Mouse (Mus musculus) liver, embryonic 14.5 days (tissue): Measurements from ENCODE around the gene Gpr176.

Experiments used
- CTCF ChIP-seq: IDR thresholded peaks from 2 replicates; pipeline ENCODE4 v1.5.1; 2016; ENCODE audit warnings: antibody characterized with exemption, low read depth, control low read depth
- EP300 ChIP-seq: IDR thresholded peaks from 2 replicates; pipeline ENCODE4 v1.6.1; 2016; ENCODE audit warnings: antibody characterized with exemption, low read depth

- TF ChIP-seq CTCF: no peak
- no peak for TF ChIP-seq EP300
Measured at GRCm38 (mm10) chr2:118254516-118254915, 118.7 kb downstream of the Gpr176 start.
